Mouse (Mus musculus): ENCODE measurements around the gene Hist1h2ad. TPM values are rescaled to one million over a fixed set of nuclear protein-coding genes. Genes with fewer than 3 reads are reported as not detected.
"Not testable (repeated sequence)": the region's sequence is repeated elsewhere in the genome, so short reads cannot be mapped to it uniquely, and the experiment has no call there.

The Hist1h2ad gene
- total RNA-seq, 1 experiment from 2014 or later, result 293 TPM

- ATAC-seq (replicated peaks; ENCODE audit: low read depth, poor library complexity, severe bottlenecking), result peak; percentile 4; the same call in 1 of the 2 replicates
Observed at GRCm38 (mm10) chr13:23582219-23583056, 8.3 kb downstream of the Hist1h2ad start.

GRCm38 (mm10) chr13:23583387-23584068, 9.3 kb downstream of the Hist1h2ad start:
- no peak for ATAC-seq (replicated peaks; ENCODE audit: low read depth, poor library complexity, severe bottlenecking)

GRCm38 (mm10) chr13:23584331-23584730, 10.2 kb downstream of the Hist1h2ad start:
- no peak for ATAC-seq (replicated peaks; ENCODE audit: low read depth, poor library complexity, severe bottlenecking)

- ATAC-seq (replicated peaks; ENCODE audit: low read depth, poor library complexity, severe bottlenecking), result peak; percentile 9; the same call in 1 of the 2 replicates
Observed at GRCm38 (mm10) chr13:23585029-23585441, 10.9 kb downstream of the Hist1h2ad start.

- peak; percentile 67 for ATAC-seq (replicated peaks; ENCODE audit: low read depth, poor library complexity, severe bottlenecking)
Observed at GRCm38 (mm10) chr13:23585442-23586098, 11.4 kb downstream of the Hist1h2ad start.

GRCm38 (mm10) chr13:23586099-23586939, 12.1 kb downstream of the Hist1h2ad start:
- ATAC-seq (replicated peaks; ENCODE audit: low read depth, poor library complexity, severe bottlenecking), result no peak

GRCm38 (mm10) chr13:23586940-23587225, 12.7 kb downstream of the Hist1h2ad start:
- ATAC-seq (replicated peaks; ENCODE audit: low read depth, poor library complexity, severe bottlenecking), result no peak

- no peak for ATAC-seq (replicated peaks; ENCODE audit: low read depth, poor library complexity, severe bottlenecking)
Observed at GRCm38 (mm10) chr13:23591206-23591605, 17.0 kb downstream of the Hist1h2ad start.

- ATAC-seq (replicated peaks; ENCODE audit: low read depth, poor library complexity, severe bottlenecking), result not testable (repeated sequence)
Observed at GRCm38 (mm10) chr13:23591886-23592285, 17.7 kb downstream of the Hist1h2ad start.

GRCm38 (mm10) chr13:23592614-23593013, 18.4 kb downstream of the Hist1h2ad start:
- ATAC-seq (replicated peaks; ENCODE audit: low read depth, poor library complexity, severe bottlenecking), result no peak

GRCm38 (mm10) chr13:23593051-23593770, 19.0 kb downstream of the Hist1h2ad start:
- peak; percentile 55 for ATAC-seq (replicated peaks; ENCODE audit: low read depth, poor library complexity, severe bottlenecking)

- ATAC-seq (replicated peaks; ENCODE audit: low read depth, poor library complexity, severe bottlenecking), result no peak
Observed at GRCm38 (mm10) chr13:23595185-23595584, 21.0 kb downstream of the Hist1h2ad start.

GRCm38 (mm10) chr13:23595622-23596372, 21.6 kb downstream of the Hist1h2ad start:
- peak; percentile 64 for ATAC-seq (replicated peaks; ENCODE audit: low read depth, poor library complexity, severe bottlenecking)

GRCm38 (mm10) chr13:23597957-23598356, 23.8 kb downstream of the Hist1h2ad start:
- ATAC-seq (replicated peaks; ENCODE audit: low read depth, poor library complexity, severe bottlenecking), result peak; percentile 70

GRCm38 (mm10) chr13:23603182-23603699, 29.1 kb downstream of the Hist1h2ad start:
- no peak for ATAC-seq (replicated peaks; ENCODE audit: low read depth, poor library complexity, severe bottlenecking)

- no peak for ATAC-seq (replicated peaks; ENCODE audit: low read depth, poor library complexity, severe bottlenecking)
Observed at GRCm38 (mm10) chr13:23604452-23604851, 30.3 kb downstream of the Hist1h2ad start.

- ATAC-seq (replicated peaks; ENCODE audit: low read depth, poor library complexity, severe bottlenecking), result no peak
Observed at GRCm38 (mm10) chr13:23605052-23605451, 30.9 kb downstream of the Hist1h2ad start.

- ATAC-seq (replicated peaks; ENCODE audit: low read depth, poor library complexity, severe bottlenecking), result peak; percentile 60; the same call in 1 of the 2 replicates
Observed at GRCm38 (mm10) chr13:23609209-23609608, 35.0 kb downstream of the Hist1h2ad start.

Data from common myeloid progenitor, adult 5-6 weeks (primary cell).